Mouse (Mus musculus): Measurements from ENCODE around the gene Zbtb16.

The Zbtb16 gene

DNA sequence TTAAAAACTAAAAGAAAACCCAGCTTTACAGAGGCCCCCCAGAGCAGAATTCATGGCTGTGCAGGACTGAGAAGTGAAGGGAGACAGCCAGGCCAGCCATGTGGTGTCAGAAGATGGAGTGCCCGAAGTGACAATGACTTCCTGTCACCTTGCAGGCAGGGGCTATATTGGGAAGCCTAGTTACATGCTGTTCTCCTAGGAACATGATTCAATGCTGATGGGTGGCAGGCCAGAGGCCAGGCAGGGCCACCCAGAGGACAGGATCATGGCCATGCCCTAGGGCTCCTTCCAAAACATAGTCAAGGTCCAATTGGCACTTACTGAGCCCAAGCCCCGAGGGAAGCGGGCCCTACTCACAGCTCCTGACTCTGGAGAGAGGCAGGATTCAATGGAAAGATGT is 106.6 kb downstream of the Zbtb16 start:
- in situ Hi-C loops (cut with MboI, MseI), result no loop called here

GRCm38 (mm10) chr9:48728731-48729123 is 107.3 kb downstream of the Zbtb16 start:
- in situ Hi-C loops (cut with MboI, MseI), result no loop called here

DNA sequence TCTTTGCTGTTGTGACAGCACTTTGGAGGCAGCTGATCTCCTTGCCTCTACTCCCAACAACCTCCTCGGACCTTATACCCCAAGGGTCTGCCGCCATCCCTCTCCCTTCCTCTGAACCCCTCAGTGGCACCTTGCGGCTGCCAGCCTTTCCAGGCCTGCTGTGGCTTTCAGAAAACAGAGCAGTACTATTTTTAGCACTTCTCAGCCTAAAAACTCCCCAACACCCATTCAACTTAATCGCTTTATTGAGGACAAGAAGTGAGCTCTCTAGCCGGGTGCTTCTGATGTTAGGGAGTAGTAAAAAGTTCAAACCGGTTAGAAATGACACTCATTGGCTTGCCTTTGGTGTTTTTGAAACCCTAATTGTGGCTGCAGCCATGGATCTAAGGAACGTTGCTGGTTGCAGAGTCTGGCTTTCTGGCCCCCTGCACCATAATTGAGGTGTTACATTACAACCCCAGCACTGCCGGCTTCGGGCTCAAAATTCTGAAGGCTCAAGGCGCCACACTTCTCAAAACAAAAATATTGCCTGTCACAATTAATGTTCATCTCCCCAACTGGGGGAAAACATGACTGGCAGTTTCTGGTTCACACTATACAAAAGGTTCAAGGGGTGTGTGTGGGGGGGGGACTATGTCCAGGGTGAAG is 107.8 kb downstream of the Zbtb16 start:
- in situ Hi-C loops (cut with MboI, MseI), result no loop called here

GRCm38 (mm10) chr9:48726341-48726740 is 109.7 kb downstream of the Zbtb16 start:
- in situ Hi-C loops (cut with MboI, MseI), result no loop called here

DNA sequence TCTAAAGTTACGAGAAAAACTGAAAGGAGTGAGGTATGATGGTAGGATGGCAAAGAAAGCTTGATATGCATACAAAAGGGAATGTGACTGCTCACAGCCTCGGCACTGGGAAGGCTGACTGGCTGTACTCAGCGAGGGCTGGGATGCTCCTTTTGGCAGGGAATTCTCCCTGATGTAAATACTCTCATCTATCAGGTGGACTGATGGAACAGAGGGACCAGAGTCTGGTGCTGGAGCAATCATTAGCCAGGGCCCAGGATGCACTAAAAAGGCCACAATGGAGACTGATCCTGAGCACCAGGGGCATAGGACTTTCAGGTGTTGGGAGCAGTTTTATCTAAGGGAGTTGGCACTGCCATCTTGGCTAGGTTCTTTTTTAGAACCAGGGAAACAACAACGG is 110.1 kb downstream of the Zbtb16 start:
- in situ Hi-C loops (cut with MboI, MseI), result no loop called here

GRCm38 (mm10) chr9:48725161-48725560 is 110.9 kb downstream of the Zbtb16 start:
- in situ Hi-C loops (cut with MboI, MseI), result no loop called here

- in situ Hi-C loops (cut with MboI, MseI), result no loop called here
These were observed 111.3 kb downstream of the Zbtb16 start for GRCm38 (mm10) chr9:48724733-48725132.

GRCm38 (mm10) chr9:48723511-48724304 is 112.3 kb downstream of the Zbtb16 start:
- in situ Hi-C loops (cut with MboI, MseI), result no loop called here

- in situ Hi-C loops (cut with MboI, MseI), result no loop called here
These were observed 113.0 kb downstream of the Zbtb16 start for GRCm38 (mm10) chr9:48723025-48723424.

GRCm38 (mm10) chr9:48722261-48722920 is 113.6 kb downstream of the Zbtb16 start:
- in situ Hi-C loops (cut with MboI, MseI), result no loop called here

DNA sequence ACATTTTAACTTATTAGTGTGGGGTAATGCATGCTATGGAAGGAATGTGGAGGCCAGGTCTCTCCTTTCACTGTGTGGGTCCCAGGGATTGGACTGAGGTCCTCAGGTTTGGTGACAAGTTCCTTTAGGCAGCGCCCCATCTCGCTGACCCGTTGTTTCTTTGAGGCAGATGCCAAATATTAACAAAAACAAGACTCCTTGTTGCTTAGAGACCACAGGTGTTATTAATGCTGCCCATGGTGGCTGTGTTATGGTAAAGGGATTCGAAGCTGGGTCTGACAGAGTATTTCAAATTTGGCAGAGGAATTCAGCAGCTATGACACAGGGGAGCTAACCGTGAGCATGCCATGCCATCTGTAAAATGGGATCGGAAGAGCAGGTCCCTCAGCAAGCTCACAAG is 114.4 kb downstream of the Zbtb16 start:
- in situ Hi-C loops (cut with MboI, MseI), result no loop called here

GRCm38 (mm10) chr9:48721172-48721571 is 114.8 kb downstream of the Zbtb16 start:
- in situ Hi-C loops (cut with MboI, MseI), result no loop called here

DNA sequence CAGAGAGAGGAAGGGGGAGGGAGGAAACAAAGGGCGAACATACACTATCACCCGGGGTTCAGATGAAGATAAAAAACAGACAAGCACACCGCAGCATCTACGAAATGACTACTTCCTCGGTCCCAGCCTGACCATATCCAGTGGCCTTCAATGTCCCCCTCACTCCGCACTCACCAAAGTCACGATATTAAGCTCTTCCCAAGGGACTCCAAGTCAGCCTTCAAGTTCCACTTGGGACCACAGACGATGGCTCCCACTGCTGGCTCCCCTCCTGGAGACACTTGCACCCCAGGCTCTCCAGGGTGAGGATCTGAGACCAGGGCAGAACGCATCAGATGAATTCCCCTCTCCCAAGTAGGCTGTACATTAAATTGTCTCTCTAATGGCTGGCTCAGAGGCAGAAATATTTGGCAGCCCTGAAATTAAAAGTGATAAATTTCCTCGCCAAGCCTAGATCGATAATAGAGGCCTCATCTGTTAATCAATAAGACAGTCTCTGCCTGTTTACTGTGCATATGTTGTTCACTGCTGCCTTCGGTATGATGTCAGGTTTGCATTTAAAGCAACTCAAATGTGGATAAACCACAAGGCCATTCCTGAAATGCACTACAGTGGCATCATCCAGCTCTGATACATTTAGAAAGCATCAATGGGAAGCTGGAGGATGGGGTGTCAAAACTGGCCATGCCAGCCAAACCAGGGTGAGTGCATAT is 115.6 kb downstream of the Zbtb16 start:
- in situ Hi-C loops (cut with MboI, MseI), result no loop called here

DNA sequence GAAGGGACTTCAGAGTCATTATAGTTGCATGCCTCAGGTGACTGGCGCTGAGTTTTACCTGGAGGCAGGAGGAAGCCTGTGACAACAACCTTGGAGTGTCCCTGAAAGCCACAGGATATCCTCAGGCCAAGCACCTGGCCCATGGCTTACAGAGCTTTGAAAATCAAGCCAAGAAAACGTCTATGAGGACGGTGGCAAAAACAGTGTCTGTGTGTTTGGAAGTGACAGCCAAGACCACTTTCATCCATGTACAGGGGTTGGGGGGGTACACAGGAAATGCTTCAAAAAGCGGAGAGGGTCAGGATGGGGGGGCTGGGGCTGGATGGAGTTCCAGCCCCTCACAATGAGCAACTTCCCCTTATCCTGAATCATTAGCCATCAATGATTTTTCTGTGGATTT is 116.4 kb downstream of the Zbtb16 start:
- in situ Hi-C loops (cut with MboI, MseI), result no loop called here

DNA sequence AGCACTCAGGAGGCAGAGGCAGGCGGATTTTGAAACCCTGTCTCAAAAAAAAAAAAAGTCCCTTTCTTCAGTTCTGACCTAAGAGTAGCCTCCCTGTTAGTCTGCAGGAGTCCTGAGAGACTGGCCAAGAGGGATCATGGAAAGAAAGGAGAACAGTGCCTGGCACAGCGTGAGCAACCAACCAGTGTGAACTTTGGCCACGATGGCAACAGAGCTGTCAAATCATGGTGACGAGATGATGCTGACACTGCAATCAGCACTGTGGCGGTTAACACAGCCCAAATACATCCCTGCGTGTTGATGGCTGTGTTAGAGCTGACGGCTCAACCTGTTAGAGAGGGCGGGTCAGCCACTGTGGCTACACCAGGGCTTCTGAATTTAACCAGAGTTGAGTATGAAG is 119.5 kb downstream of the Zbtb16 start:
- in situ Hi-C loops (cut with MboI, MseI), result no loop called here

- in situ Hi-C loops (cut with MboI, MseI), result no loop called here
These were observed 121.0 kb downstream of the Zbtb16 start for GRCm38 (mm10) chr9:48715042-48715441.

- in situ Hi-C loops (cut with MboI, MseI), result no loop called here
These were observed 122.2 kb downstream of the Zbtb16 start for GRCm38 (mm10) chr9:48713779-48714178.

DNA sequence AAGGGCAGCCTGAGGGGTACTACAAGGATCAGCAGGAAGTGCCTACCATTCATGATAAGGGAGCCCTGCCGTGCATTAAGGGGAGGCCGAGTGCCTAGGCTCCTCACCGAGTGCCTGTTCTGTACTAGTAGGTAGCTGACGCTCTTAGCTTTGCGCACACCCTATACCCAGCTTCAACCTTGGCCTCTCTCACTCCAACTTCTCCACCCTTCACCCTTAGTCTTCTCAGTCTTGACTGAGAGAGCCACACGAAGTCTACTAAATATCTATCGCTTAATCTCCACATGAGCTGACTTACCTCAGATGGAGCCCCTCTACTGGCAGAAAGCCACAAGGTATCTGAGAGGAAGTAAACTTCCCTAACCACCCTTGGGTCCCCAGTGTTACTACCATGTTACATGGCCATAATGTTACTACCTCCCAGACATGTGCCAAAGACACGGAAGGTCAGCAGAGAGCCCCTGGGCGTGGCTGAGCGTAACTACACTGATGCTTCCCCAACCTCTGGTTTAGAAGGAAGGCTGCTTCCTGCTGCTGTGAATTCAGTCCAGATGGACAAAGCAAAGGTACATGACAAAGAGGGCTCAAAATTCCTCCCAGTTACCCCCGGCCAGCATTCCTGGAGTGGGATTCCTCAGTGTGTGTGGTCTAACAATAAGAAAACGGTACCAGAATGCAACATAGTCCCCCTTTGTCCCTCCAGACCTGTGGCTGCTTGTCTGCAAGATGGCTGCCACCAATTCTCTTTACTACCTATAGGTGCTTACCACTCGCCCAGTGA is 122.8 kb downstream of the Zbtb16 start:
- in situ Hi-C loops (cut with MboI, MseI), result no loop called here

DNA sequence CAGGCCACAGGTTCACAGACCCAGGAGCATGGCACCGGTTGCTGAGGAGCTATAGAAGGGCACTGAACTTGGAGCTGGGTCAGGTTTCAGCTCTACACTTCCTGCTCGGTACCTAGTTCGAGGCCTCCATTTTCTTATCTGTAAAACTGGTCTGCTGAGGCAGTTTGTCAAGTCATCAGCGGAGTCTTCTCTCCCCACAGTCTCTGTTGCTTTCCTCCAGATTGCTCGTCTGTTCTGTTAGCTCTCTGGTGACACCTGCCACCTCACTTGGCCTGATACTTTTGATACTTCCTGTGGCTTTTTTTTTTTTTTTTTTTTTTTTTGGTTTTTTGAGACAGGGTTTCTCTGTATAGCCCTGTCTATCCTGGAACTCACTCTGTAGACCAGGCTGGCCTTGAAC is 124.2 kb downstream of the Zbtb16 start:
- in situ Hi-C loops (cut with MboI, MseI), result no loop called here

DNA sequence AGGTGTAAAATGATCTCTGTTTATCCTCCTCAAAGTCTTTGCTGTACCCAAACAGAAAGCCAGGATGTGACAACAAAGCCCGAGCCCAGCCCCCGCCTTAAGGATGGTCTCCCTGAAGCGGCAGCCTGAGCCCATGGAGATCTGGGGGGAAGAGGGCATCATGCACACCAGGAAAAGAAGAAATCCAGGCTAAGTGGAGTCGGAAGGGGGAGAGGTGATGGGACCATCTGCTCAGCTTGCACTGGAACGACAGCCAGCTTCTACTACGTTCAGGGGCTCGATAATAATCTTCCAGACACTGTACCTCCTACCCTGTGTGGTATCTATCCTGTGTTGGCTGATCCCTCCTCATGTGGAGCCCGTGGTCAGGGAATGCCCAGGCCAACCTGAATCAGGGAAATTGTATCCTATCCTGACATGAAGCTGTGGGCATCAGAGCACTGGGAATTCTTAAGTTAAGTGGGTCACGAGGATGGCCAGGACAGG is 124.7 kb downstream of the Zbtb16 start:
- in situ Hi-C loops (cut with MboI, MseI), result no loop called here
